Mouse (Mus musculus): Measurements from ENCODE around the gene Ndufb3.
"Not testable (repeated sequence)": the region's sequence is repeated elsewhere in the genome, so short reads cannot be mapped to it uniquely, and the experiment has no call there.

Ndufb3 gene

GRCm38 (mm10) chr1:58586171-58586997, at the start of gene Ndufb3, which contains the start of gene Fam126b:
Gene Ndufb3, plus strand, starts transcription at chr1:58586384.
Gene Fam126b, minus strand, starts transcription at chr1:58586323.
- DNase-seq (ENCODE audit: low spot score): peak; percentile 94

GRCm38 (mm10) chr1:58541386-58541785, 44.8 kb upstream of the Ndufb3 start:
- no peak for DNase-seq (ENCODE audit: low spot score)

DNA sequence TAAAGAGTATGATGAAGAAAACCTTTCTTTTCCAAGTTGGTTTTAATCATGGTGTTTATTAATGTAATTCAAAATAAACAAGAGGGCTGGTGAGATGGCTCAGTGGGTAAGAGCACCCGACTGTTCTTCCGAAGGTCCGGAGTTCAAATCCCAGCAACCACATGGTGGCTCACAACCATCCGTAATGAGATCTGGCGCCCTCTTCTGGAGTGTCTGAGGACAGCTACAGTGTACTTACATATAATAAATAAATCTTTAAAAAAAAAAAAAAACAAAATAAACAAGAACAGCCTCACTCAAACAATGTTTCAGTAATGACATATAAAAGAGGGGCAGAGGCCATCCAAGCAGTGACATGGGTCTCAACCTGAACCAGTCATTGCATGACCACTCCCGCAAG, 25.8 kb upstream of the Ndufb3 start:
- DNase-seq (ENCODE audit: low spot score): not testable (repeated sequence)

DNA sequence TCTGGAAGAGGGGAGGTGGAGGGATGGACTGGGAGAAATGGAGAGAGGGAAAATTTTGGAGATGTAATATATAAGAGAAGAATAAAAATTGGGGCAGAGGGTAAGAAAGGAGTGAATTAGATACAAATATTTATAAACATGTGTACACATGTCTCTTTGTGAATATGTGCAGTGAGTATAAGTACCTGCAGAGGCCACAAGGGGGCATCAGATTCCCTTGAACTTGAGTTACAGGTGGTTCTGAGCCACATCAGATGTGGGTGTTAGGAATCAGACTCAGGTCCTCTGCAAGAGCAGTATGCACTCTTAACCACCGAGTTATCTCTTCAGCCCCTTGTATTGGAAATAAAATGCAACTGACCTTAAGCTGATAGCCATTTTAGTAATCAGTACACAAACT, 23.7 kb upstream of the Ndufb3 start:
- DNase-seq (ENCODE audit: low spot score): peak; percentile 56

GRCm38 (mm10) chr1:58564981-58565380, 21.2 kb upstream of the Ndufb3 start:
- DNase-seq (ENCODE audit: low spot score): no peak

DNA sequence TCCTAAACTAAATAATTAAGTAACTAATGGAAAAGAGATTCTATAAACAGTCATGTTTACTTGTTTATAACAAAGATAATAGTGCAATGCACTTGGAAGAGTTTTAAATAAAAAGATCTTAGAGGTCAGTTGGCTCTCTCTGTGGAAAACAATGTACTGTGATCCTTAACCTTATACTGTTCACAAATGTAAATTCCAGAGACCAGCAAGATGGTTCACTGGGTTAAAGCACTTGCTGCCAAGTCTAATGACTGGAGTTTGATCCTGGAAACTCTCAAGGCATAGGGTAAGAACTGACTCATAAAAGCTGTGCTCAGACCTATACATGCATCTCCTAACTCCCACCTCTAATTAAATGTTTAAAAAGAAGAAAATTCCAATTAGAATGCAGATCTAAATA, 19.6 kb upstream of the Ndufb3 start:
- DNase-seq (ENCODE audit: low spot score): no peak

DNA sequence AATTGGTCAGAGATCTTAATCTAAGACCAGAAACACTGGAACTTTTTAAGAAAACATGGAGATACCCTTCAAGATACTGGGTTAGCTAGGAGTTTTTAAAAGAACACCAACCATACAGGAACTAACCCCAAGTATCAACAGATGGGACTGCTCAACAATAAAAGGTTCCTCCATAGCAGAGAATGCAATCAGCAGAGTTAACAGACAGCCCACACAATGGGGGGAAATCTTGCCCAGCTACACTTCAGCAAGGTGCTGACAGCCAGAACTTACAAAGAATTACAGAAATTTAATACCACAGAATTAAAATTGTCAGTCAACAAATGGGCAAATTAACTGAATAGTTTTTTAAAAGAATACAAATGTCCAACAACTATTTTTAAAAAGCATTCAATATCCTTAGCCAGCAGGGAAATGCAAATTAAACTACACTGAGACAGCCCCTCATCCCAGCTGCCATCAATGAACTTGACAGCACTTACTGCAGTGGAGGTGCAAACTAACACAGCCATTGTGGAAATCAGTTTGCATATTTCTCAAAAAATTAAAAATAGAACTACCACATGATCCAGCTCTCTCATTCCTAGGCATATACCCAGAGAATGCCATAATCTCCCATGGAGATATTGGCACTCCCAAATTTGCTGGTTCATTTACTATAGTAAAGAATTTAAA, 17.6 kb upstream of the Ndufb3 start:
- no peak for DNase-seq (ENCODE audit: low spot score)

DNA sequence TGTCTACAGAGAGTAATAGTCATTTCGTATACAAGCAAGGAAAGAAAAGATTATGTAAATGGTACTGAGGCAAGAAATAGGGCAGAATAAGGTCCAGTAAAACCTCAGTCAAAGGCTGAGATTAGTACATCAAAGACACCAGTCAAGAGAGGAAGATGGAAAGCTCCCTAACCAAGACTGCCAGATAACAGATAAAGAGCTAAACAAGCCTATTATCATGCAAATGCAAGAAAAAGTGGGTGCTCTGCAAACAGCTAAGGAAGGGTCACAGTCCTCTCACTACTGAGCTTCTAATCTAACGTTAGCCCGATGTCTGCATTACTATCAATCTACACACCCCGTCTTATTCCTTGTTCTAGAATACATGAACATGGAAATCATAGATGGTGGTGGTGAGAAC, 15.7 kb upstream of the Ndufb3 start:
- no peak for DNase-seq (ENCODE audit: low spot score)

GRCm38 (mm10) chr1:58579179-58579578, 7.0 kb upstream of the Ndufb3 start:
- peak; percentile 28 for DNase-seq (ENCODE audit: low spot score)

DNA sequence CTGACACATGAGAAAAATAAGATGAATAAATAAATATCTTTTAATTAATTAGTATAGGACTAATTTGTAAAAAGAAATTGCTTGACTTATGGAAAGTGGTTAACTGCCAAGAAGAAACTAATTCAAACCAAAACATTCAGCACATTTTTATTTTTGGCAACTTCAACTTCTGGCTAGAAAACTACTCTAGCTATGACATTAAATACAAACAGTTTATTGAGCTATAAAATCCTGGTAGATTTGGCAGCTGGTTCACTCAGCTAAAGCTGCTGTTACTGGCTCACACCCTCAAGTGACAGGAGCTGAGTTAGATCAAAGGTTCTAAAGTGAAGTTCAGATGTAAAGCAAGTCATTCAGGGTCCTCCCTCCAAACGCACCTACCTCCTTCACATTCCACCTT, 3.6 kb upstream of the Ndufb3 start:
- no peak for DNase-seq (ENCODE audit: low spot score)

- peak; percentile 25 for DNase-seq (ENCODE audit: low spot score)
Observed at GRCm38 (mm10) chr1:58584271-58584670, 1.9 kb upstream of the Ndufb3 start.

- DNase-seq (ENCODE audit: low spot score): no peak
Observed at GRCm38 (mm10) chr1:58585373-58586170, 612 bp upstream of the Ndufb3 start.

- no peak for DNase-seq (ENCODE audit: low spot score)
Observed at GRCm38 (mm10) chr1:58587491-58587890, 1.3 kb downstream of the Ndufb3 start.

- no peak for DNase-seq (ENCODE audit: low spot score)
Observed at GRCm38 (mm10) chr1:58602681-58603080, 16.5 kb downstream of the Ndufb3 start.

DNA sequence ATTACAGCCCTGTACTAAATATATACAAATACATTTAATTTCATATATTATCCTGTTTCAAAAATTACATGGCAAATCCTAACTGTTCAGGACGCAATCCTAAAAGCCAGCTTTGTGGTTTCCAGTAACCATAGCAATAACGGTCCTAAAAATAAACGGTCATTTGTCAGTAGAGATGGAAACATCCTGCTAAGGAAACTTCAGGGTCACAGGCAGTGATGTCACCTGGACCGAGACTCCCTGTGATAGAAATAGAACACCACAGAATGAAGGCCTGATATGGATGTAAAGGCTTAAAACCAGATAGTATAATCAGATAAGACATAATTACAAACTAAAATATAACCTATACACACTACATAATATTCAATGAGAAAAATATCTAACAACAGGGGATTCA, 17.6 kb downstream of the Ndufb3 start:
- DNase-seq (ENCODE audit: low spot score): no peak

- not testable (repeated sequence) for DNase-seq (ENCODE audit: low spot score)
Observed at GRCm38 (mm10) chr1:58609591-58609990, 23.4 kb downstream of the Ndufb3 start.

DNA sequence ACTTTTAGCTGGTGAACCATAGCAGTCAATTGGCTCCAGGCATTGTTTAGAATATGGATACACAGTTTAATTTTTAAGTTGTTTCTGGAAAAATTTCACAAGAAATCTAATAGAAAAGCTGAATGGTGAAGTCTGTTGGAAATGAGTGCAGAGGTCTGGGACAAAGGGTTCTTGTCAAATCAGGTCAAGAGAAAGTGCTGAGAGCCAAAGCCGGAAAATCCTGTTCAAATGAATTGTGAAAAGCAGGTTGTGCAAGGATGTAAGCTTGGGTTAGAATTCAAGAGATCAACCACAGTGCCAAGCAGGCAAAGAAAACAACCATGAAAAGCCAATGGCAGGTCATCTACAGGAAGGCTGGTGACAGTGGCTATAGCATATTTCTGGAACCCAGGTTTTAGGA, 24.0 kb downstream of the Ndufb3 start:
- no peak for DNase-seq (ENCODE audit: low spot score)

- no peak for DNase-seq (ENCODE audit: low spot score)
Observed at GRCm38 (mm10) chr1:58610611-58611010, 24.4 kb downstream of the Ndufb3 start.

- DNase-seq (ENCODE audit: low spot score): peak; percentile 17
Observed at GRCm38 (mm10) chr1:58613786-58614185, 27.6 kb downstream of the Ndufb3 start.

GRCm38 (mm10) chr1:58614424-58614823, 28.2 kb downstream of the Ndufb3 start:
- DNase-seq (ENCODE audit: low spot score): no peak

GRCm38 (mm10) chr1:58615146-58615545, 29.0 kb downstream of the Ndufb3 start:
- DNase-seq (ENCODE audit: low spot score): no peak

- DNase-seq (ENCODE audit: low spot score): peak; percentile 5
Observed at GRCm38 (mm10) chr1:58616176-58616575, 30.0 kb downstream of the Ndufb3 start.

DNA sequence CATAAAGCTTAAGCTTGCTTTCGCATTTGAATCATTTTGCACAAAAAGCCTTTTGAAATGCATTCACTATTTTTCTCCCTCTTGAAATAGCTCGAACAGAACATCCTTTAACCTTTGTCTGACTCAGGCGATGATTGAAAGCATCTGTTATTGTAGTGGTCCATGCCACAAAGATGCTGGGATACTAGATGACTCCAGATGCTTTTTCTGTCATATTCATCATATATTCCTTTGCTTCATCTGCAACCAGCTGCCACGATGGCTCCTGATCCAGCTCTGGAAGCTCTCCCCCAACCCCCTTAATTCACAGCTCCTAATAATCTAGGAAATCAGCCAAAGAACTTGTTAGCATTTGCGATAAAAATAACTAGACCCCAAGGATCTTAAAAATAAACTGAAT, 30.9 kb downstream of the Ndufb3 start:
- no peak for DNase-seq (ENCODE audit: low spot score)
